Mouse (Mus musculus) common myeloid progenitor, adult 5-6 weeks (primary cell): ENCODE data around the gene Gpd2. TPM values are rescaled to one million over a fixed set of nuclear protein-coding genes. Genes with fewer than 3 reads are reported as not detected.
A peak's percentile ranks its signal among the peaks of the same experiment; 100 is the strongest.

Source experiments
- ATAC-seq: replicated peaks from 2 replicates; pipeline ENCODE4 v1.8.0; 2016; ENCODE audit warnings: low read depth, mild to moderate bottlenecking, moderate TSS enrichment, inconsistent platforms; ENCODE audit not compliant: poor library complexity, severe bottlenecking
- total RNA-seq: library from RNA; stranded (forward); fragments of 200-1000, 187-1606 nt; gene quantifications from 2 replicates; pipeline ENCODE4 v1.2.3, GENCODE M21; 2017

The Gpd2 gene
- total RNA-seq, 1 experiment from 2014 or later, result 29.2 TPM

DNA sequence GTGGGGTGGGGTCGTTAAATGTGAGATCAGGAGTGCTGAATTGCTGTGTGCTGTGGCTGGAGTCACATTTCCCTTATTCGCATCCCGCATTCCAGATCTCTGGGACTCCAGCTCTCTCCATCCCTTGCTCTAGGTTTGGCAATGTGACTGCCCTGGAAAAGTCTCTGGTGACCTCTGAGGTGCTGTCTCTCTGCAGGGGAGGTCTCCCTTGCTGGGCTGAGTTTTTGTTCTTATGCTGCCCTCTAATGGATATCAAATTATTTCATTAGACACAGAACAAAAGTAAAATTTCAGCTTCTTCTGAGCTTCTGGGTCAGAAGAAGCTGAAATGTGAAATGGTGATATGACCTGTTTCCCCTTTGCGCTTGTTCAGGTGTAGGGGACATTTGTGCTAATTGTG is 137.2 kb downstream of the Gpd2 start:
- peak; percentile 73 for ATAC-seq

DNA sequence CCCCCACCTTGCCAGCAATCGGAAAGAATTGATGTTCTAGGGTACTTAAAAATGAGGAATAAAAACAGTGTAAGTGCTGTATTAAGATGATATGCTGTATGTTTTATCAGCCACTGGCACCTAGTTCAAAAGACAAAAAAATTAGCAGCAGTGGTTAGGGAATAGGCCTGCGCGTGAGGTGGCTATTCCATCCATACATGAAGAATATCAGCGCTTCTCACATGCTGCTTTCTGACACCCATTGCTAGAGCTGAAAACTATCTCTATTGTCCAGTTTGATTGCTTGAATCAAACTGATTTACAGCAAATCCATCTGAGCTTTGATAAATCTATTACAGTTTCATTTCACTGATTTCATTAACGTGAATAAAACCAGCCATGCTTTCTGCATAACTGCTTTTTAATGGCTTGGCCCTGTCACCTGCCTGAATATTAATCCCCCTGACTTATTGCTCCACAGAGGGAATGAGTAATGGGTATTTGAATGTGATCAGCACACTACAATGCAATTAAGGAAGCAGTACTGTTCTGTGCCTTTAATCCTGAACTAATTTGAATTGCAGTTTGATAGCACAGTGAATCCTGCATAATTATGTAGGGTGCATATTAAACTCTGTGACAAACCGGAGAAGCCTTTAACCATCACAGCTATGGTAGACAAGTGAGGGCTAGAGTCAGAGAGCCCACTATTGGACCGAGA is 137.9 kb downstream of the Gpd2 start:
- no peak for ATAC-seq

GRCm38 (mm10) chr2:57378147-57378889 is 140.9 kb downstream of the Gpd2 start:
- no peak for ATAC-seq

DNA sequence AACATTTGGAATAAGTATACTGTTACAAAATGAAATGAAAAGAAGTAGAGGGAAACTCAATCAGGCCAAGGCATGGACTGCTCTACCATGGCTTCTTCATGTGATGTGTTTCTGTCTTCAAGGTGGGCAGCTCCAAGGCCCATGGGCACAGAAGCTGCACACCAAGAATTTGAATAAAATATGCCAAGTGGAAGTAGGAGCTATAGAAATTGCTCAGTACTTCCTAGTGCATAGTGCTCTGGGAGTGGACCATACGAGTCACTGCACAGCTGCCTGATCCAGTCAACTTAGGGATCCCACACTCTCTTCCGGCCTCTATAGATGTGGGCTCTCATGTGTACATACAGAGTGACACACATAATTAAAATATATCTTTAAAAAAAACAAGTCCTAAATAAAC is 147.2 kb downstream of the Gpd2 start:
- no peak for ATAC-seq

GRCm38 (mm10) chr2:57387816-57388215 is 150.4 kb downstream of the Gpd2 start:
- ATAC-seq, result no peak

DNA sequence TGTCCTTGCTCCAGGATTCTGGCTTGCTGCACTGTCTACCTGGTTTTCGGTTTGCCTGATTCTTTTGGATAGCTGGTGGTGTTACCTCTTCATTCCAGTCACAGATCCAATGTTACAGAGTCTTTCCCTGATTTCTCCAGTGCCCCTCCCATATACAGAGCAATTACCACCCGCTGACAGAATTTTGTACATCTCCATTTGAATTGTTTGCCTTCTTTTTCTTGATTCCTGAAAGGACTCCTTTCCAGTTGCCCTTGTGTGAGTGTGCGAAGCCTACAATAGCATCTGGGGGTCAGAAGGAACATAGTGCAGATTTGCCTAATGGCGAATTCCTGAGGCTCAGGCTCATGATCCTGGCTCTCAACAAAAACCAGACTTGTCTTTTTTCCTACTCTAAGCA is 157.6 kb downstream of the Gpd2 start:
- no peak for ATAC-seq

GRCm38 (mm10) chr2:57396061-57396460 is 158.6 kb downstream of the Gpd2 start:
- ATAC-seq, result no peak

- no peak for ATAC-seq
Measured at GRCm38 (mm10) chr2:57397727-57398126, 160.3 kb downstream of the Gpd2 start.

DNA sequence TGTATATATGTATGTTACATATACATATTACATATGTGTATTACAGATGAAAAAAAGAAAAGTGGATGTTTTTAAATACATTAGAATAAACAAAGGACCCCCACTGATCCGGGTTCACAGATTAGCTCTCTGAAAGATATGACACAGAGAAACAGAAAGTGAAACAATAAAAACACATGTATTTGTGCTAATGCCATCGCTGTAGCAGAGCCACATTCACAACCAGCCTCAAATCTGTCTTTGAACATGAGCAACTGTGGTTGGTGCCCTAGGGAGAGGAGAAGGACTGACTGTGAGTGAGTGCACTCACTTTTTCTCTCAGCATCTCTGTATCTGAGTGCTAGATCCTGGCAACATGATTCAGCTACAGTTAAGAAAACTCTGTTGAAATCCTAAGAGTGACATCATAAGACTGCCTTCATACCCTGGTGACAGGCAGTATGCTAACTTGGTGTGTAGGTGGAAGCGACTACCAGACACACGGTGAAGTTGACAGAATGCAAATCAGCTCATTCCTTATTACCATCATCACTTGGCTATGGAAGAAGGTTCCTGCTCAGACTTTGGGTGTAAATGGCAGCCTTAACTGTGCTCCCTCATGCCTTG is 170.1 kb downstream of the Gpd2 start:
- peak; percentile 66 for ATAC-seq

- ATAC-seq, result no peak
Measured at GRCm38 (mm10) chr2:57408413-57408812, 171.0 kb downstream of the Gpd2 start.

GRCm38 (mm10) chr2:57411551-57411950 is 174.1 kb downstream of the Gpd2 start:
- no peak for ATAC-seq

DNA sequence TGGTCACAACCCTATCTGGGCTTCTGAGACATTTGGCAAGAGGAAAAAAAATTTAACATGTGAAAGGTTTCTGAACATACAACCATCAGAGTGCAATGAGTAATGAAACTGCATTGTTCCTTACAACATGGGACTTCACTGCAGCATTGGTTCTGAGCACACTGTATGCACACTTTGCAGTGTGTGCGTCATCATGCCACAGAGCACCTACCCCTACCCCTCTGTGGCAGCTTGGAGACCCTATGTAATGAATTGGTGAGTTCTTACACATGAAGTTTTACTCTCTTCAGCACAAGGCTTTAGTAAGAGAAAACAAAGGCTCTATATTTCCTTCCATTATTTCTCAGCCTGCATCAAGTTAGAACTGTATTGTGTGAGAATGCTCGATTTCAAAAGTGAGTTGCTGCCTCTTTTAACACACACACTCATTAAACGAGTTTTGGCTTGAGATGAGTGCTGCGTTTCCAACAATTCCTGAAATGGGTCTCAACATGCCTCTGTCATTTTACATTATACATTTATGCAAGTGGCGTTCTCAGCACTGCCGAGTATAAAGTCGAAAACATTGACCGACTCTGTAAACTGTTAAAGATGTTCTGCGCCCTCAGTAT is 177.2 kb downstream of the Gpd2 start:
- no peak for ATAC-seq

DNA sequence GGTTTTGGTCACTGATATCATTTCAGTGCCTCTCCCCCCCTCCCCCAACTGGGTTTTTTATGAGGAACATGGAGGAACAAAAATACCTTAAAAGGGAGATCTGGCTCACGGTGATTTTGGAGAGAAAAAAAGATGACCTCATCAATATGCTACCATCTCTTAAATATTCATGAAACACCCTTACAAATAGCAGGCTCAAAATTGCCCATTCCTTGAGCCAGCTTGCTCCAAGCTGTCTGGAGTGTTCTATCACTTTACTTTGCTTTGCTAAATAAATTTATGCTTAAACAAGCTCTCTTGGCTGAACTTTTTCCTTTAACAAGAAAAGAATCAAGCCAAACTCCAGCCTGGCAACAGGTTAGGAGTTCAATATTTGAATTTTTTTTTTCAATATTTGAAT is 179.3 kb downstream of the Gpd2 start:
- no peak for ATAC-seq

Other genes with a start within 250 kb of the Gpd2 start
- gene Nr4a2, start 113.6 kb upstream of the Gpd2 start, total RNA-seq, result 3.7 and 5.5 TPM in 2 replicates